Comparison of ENCODE assay signal across 2 mouse cellular contexts in the genomic region with DNA sequence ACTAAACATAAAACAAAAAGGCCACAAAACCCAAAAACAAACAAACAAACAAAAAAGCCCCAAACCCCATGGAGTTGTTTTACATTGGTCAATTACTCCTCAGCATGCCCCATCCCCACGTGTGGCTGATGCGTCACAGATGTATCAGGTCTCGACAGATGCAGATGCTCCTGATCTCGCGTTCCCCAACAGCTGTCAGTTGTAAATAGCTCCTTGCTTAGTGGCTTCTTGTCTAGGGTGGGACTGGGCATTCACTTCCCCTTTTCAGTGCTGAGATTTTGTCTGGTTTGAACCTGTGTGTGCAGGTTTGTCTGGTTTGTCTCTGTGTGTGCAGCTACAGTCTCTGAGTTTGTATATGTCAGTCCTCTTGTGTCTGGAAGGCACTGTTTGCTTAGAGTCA.
TF ChIP-seq lines count a peak whose summit lies in the region.

No protein-coding gene starts in this region.

TF ChIP-seq in MEL, 35 proteins besides CTCF, POLR2A, EP300 and RAD21 (continued from another document):
- no peak for TF ChIP-seq HCFC1 (IDR thresholded peaks at IDR 0.05; ENCODE audit: low read depth, low read length)
- peak; percentile 74; the same call in 1 of the 2 replicates for TF ChIP-seq RCOR1 (IDR thresholded peaks at IDR 0.05; ENCODE audit: low read depth, low read length)
- no peak for TF ChIP-seq CHD2 (IDR thresholded peaks at IDR 0.05; ENCODE audit: low read length)
- no peak for TF ChIP-seq MAZ (IDR thresholded peaks at IDR 0.05; ENCODE audit: low read depth, low read length)

TF ChIP-seq in myocyte, 11 proteins besides CTCF, POLR2A, EP300 and RAD21 (continued from another document):
- TF ChIP-seq E2F4 (IDR thresholded peaks at IDR 0.05; ENCODE audit: insufficient read depth): no peak
TF ChIP-seq in myocyte: peak in this region for 2.
